ENCODE assay signal across 8 mouse cellular contexts in the genomic region with DNA sequence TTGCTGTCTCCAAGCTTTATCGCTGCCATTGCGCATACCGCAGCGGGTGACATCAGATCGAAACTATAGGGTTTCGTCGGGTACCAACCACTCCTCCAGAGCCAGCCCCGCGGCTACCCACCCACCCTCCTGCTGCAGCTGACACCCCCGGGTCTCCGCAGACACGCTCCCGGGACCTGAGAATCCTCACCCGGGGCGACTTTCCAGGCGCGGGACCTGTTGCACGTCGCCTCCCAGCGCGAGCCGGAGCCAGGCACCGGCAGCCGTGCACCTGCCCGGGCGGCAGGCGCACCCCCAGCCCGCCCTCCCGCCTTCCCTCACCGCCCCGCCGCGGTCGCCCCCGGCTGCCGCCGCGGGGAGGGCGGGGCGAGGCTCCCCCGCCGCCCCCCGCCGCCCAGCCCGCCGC.
DNase-seq lines count a peak whose midpoint lies in the region; ATAC-seq and TF ChIP-seq lines count a peak whose summit lies in the region.

No protein-coding gene starts in this region.

- H3K4me1 ChIP-seq in bone marrow, adult 2 months (ENCODE audit: control insufficient read depth, insufficient read depth, low read length), result no peaks in the 10 kb centered on the region; the same call in 1 of the 2 replicates
- peaks cover 31% of the 10 kb centered on the region for H3K4me1 ChIP-seq in forebrain, embryonic 15.5 days
- H3K4me1 ChIP-seq in intestine, postnatal 0 days (replicated peaks; ENCODE audit: control insufficient read depth, insufficient read depth, low read length), result no peaks in the 10 kb centered on the region; the same call in 1 of the 2 replicates
- no peaks in the 10 kb centered on the region; the same call in 1 of the 2 replicates for H3K4me1 ChIP-seq in lung, postnatal 0 days (ENCODE audit: insufficient read depth, low read depth, low read length)

- H3K9me3 ChIP-seq in forebrain, embryonic 15.5 days, result no peaks in the 10 kb centered on the region
- no peaks in the 10 kb centered on the region for H3K9me3 ChIP-seq in intestine, postnatal 0 days (ENCODE audit: control insufficient read depth)
- H3K9me3 ChIP-seq in lung, postnatal 0 days (ENCODE audit: low read length), result no peaks in the 10 kb centered on the region

- peak; percentile 24 to 27 for DNase-seq in spleen, postnatal 10 days (ENCODE audit: low spot score in 2 of 2)
- DNase-seq in spleen, adult 18-20 months, result no peak
- DNase-seq in lung, postnatal 0 days (ENCODE audit: low spot score), result peak; percentile 65
- peak; percentile 65 for DNase-seq in testis, postnatal 10 days (ENCODE audit: low spot score)
- DNase-seq in ovary, adult 18-20 months (ENCODE audit: low spot score), result no peak

- H3K4me3 ChIP-seq in bone marrow, adult 2 months (replicated peaks; ENCODE audit: control insufficient read depth, low read depth, low read length), result peak overlapping the region; percentile 33
- H3K4me3 ChIP-seq in forebrain, embryonic 15.5 days, result peak overlapping the region; percentile 80
- H3K4me3 ChIP-seq in intestine, postnatal 0 days (ENCODE audit: low read depth, low read length), result peak overlapping the region; percentile 93
- peak overlapping the region; percentile 79 for H3K4me3 ChIP-seq in lung, postnatal 0 days (ENCODE audit: low read depth, low read length)

- H3K27me3 ChIP-seq in forebrain, embryonic 15.5 days, result no peaks in the 10 kb centered on the region
- no peaks in the 10 kb centered on the region for H3K27me3 ChIP-seq in intestine, postnatal 0 days (replicated peaks; ENCODE audit: control insufficient read depth, insufficient read depth, low read length)
- H3K27me3 ChIP-seq in lung, postnatal 0 days (replicated peaks; ENCODE audit: insufficient read depth, low read length), result no peaks in the 10 kb centered on the region

- H3K9ac ChIP-seq in forebrain, embryonic 15.5 days (replicated peaks), result peak overlapping the region; percentile 67
- H3K9ac ChIP-seq in intestine, postnatal 0 days (ENCODE audit: low read depth, low read length), result peak overlapping the region; percentile 97
- H3K9ac ChIP-seq in lung, postnatal 0 days (replicated peaks; ENCODE audit: low read depth), result peak overlapping the region; percentile 94

- no peak for TF ChIP-seq POLR2A in bone marrow, adult 2 months (IDR thresholded peaks at IDR 0.05; ENCODE audit: borderline replicate concordance, control insufficient read depth, low read depth, low read length)

- no peaks in the 10 kb centered on the region for H3K36me3 ChIP-seq in forebrain, embryonic 15.5 days
- H3K36me3 ChIP-seq in intestine, postnatal 0 days (ENCODE audit: control insufficient read depth, insufficient read depth), result no peaks in the 10 kb centered on the region
- H3K36me3 ChIP-seq in lung, postnatal 0 days (ENCODE audit: insufficient read depth, low read length), result no peaks in the 10 kb centered on the region

- no peak overlapping the region for H3K27ac ChIP-seq in bone marrow, adult 2 months (ENCODE audit: control insufficient read depth, insufficient read depth, low read depth, low read length, poor library complexity)
- peak overlapping the region; percentile 84 for H3K27ac ChIP-seq in forebrain, embryonic 15.5 days (replicated peaks)
- H3K27ac ChIP-seq in intestine, postnatal 0 days (ENCODE audit: low read depth, low read length), result peak overlapping the region; percentile 98
- H3K27ac ChIP-seq in lung, postnatal 0 days (ENCODE audit: low read length), result peak overlapping the region; percentile 98

- ATAC-seq in forebrain, embryonic 15.5 days (replicated peaks), result peak; percentile 33
- peak; percentile 52 for ATAC-seq in intestine, postnatal 0 days
- peak; percentile 30 for ATAC-seq in lung, postnatal 0 days

- H3K4me2 ChIP-seq in forebrain, embryonic 15.5 days (replicated peaks), result peak overlapping the region; percentile 84
- peak overlapping the region; percentile 63 for H3K4me2 ChIP-seq in intestine, postnatal 0 days (replicated peaks; ENCODE audit: low read depth)
- peak overlapping the region; percentile 66 for H3K4me2 ChIP-seq in lung, postnatal 0 days (replicated peaks; ENCODE audit: low read depth, low read length)

- no peak for TF ChIP-seq CTCF in bone marrow, adult 2 months (IDR thresholded peaks at IDR 0.05; ENCODE audit: control insufficient read depth, insufficient read depth, low read length)
- TF ChIP-seq CTCF in intestine, postnatal 0 days (IDR thresholded peaks at IDR 0.05; ENCODE audit: low read depth), result no peak
- TF ChIP-seq CTCF in lung, postnatal 0 days (IDR thresholded peaks at IDR 0.05), result no peak

- TF ChIP-seq EP300 in lung, postnatal 0 days (IDR thresholded peaks at IDR 0.05), result no peak

- WGBS in bone marrow, adult 2 months, result under 1% methylated on average over 40 of the region's 46 CpGs
- WGBS in forebrain, embryonic 15.5 days, result 1% methylated on average over 46 of the region's 46 CpGs
- WGBS in intestine, postnatal 0 days, result under 1% methylated on average over 38 of the region's 46 CpGs
- WGBS in lung, postnatal 0 days, result 0% methylated on average over 19 of the region's 46 CpGs

Comparison
In these comparisons a context has a peak if more than half of its experiments do, and no peak if none do; other contexts are left out.
1. DNase-seq: peak in spleen, postnatal 10 days (2 of 2), lung, postnatal 0 days (single experiment) and testis, postnatal 10 days (single experiment); none in spleen, adult 18-20 months (0 of 2) and ovary, adult 18-20 months (single experiment).
2. H3K4me3 ChIP-seq: peak in every context shown above with its lines; median percentile 93 in intestine, postnatal 0 days; 80 in forebrain, embryonic 15.5 days; 79 in lung, postnatal 0 days; 33 in bone marrow, adult 2 months.
3. Peak in every context shown above with its lines, with median percentiles within 50 percentile points of each other: ATAC-seq, H3K4me2 ChIP-seq and H3K9ac ChIP-seq.